ENCODE assay signal across 8 mouse cellular contexts in genomic region chr14:22019252-22019948, GRCm38 (mm10). TPM values are rescaled to one million over a fixed set of nuclear protein-coding genes. Genes with fewer than 3 reads are reported as not detected.
A peak's percentile ranks its signal among the peaks of the same experiment; 100 is the strongest.
DNase-seq lines count a peak whose midpoint lies in the region; ATAC-seq and TF ChIP-seq lines count a peak whose summit lies in the region.

Lrmda (plus strand) TSS chr14:22019712.

- H3K36me3 ChIP-seq in embryonic facial prominence, embryonic 10.5 days (replicated peaks), result no peaks in the 10 kb centered on the region
- no peaks in the 10 kb centered on the region for H3K36me3 ChIP-seq in midbrain, embryonic 15.5 days (replicated peaks)
- H3K36me3 ChIP-seq in spleen, adult 2 months (ENCODE audit: control insufficient read depth, insufficient read depth, low read length), result no peaks in the 10 kb centered on the region

- no peak for TF ChIP-seq POLR2A in spleen, adult 2 months (IDR thresholded peaks at IDR 0.05; ENCODE audit: low read depth, low read length)

- H3K27ac ChIP-seq in embryonic facial prominence, embryonic 10.5 days (replicated peaks), result peak within 1 kb of the TSS; percentile 64
- no peak within 1 kb of the TSS for H3K27ac ChIP-seq in midbrain, embryonic 15.5 days
- H3K27ac ChIP-seq in spleen, adult 2 months (ENCODE audit: insufficient read depth, low read length), result peak within 1 kb of the TSS; percentile 84

- TF ChIP-seq CTCF in spleen, adult 2 months (IDR thresholded peaks at IDR 0.05; ENCODE audit: extremely low read depth, insufficient read depth, insufficient read length, insufficient replicate concordance), result no peak

- H3K27me3 ChIP-seq in embryonic facial prominence, embryonic 10.5 days (replicated peaks; ENCODE audit: low read depth, poor library complexity, severe bottlenecking), result peaks cover 67% of the 10 kb centered on the region
- peaks cover 20% of the 10 kb centered on the region for H3K27me3 ChIP-seq in midbrain, embryonic 15.5 days (replicated peaks)
- H3K27me3 ChIP-seq in spleen, adult 2 months (ENCODE audit: control insufficient read depth, insufficient read depth, low read length), result no peaks in the 10 kb centered on the region

- 4% methylated on average over 33 of the region's 33 CpGs for WGBS in embryonic facial prominence, embryonic 10.5 days
- 4% methylated on average over 33 of the region's 33 CpGs for WGBS in midbrain, embryonic 15.5 days
- 2% methylated on average over 33 of the region's 33 CpGs for WGBS in spleen, adult 2 months

- peak; percentile 63 for ATAC-seq in midbrain, embryonic 15.5 days (replicated peaks)
- ATAC-seq in inflammation-experienced regulatory T-cells, adult 6 months, result no peak

- H3K9me3 ChIP-seq in embryonic facial prominence, embryonic 10.5 days, result no peaks in the 10 kb centered on the region
- H3K9me3 ChIP-seq in midbrain, embryonic 15.5 days, result no peaks in the 10 kb centered on the region

- peak within 1 kb of the TSS; percentile 28; the same call in 1 of the 2 replicates for H3K9ac ChIP-seq in midbrain, embryonic 15.5 days

- peak within 1 kb of the TSS; percentile 56 for H3K4me3 ChIP-seq in embryonic facial prominence, embryonic 10.5 days
- peak within 1 kb of the TSS; percentile 34 for H3K4me3 ChIP-seq in midbrain, embryonic 15.5 days
- peak within 1 kb of the TSS; percentile 51 for H3K4me3 ChIP-seq in spleen, adult 2 months (ENCODE audit: extremely low read depth, insufficient read depth, insufficient read length)

- H3K4me1 ChIP-seq in embryonic facial prominence, embryonic 10.5 days, result peaks cover 16% of the 10 kb centered on the region
- H3K4me1 ChIP-seq in midbrain, embryonic 15.5 days, result peaks cover 10% of the 10 kb centered on the region
- no peaks in the 10 kb centered on the region for H3K4me1 ChIP-seq in spleen, adult 2 months (ENCODE audit: control insufficient read depth, insufficient read depth, insufficient read length)

- H3K4me2 ChIP-seq in midbrain, embryonic 15.5 days, result peak within 1 kb of the TSS; percentile 64

- peak; percentile 87 for DNase-seq in adrenal gland, postnatal 10 days
- peak; percentile 69 for DNase-seq in embryonic facial prominence, embryonic 10.5 days (ENCODE audit: low spot score)
- peak; percentile 81 for DNase-seq in heart, adult 8-10 months (ENCODE audit: low spot score)
- peak; percentile 83 to 85 for DNase-seq in kidney, adult 8-10 months
- DNase-seq in liver, result peak; percentile 70
- DNase-seq in spleen, adult 2 months (ENCODE audit: low read depth in 1 of 2, low spot score in 2 of 2), result peak in 1 of 2 experiments; percentile 54

RNA-seq across cellular contexts. Expression of gene Lrmda, which starts in this region (rescaled TPM):
- total RNA-seq in adrenal gland, postnatal 10 days (2021), result 1 to 10 TPM; 3.6 to 4.9 TPM
- polyA plus RNA-seq in embryonic facial prominence, embryonic 10.5 days (2016; fragmentation: Nextera tagmentation; extraction: Ambion mirVana), result 0.85 and 0.88 TPM in 2 replicates
- 1 to 10 TPM; 1.8 to 3.0 (median 2.4) TPM for total RNA-seq in heart, adult 8-10 months (2022)
- 0.31 and 0.32 TPM in 2 replicates for polyA plus RNA-seq in midbrain, embryonic 15.5 days (2015; fragmentation: Nextera tagmentation; extraction: Ambion mirVana)
- polyA plus RNA-seq in spleen, adult 2 months (2012; rRNA removed), result 0.37 and 0.68 TPM in 2 replicates
- not detected for polyA plus RNA-seq in inflammation-experienced regulatory T-cells, adult 6 months (2017; shearing (Covaris generic))

Comparison
In these comparisons a context has a peak if more than half of its experiments do, and no peak if none do; other contexts are left out.
1. Peak in DNase-seq, H3K4me3 ChIP-seq and H3K27ac ChIP-seq in embryonic facial prominence, embryonic 10.5 days; RNA of the gene not detected or under 1 TPM.
2. Peak in ATAC-seq, H3K4me3 ChIP-seq, H3K9ac ChIP-seq and H3K4me2 ChIP-seq in midbrain, embryonic 15.5 days; RNA of the gene not detected or under 1 TPM.